Mouse (Mus musculus) ES-E14 (cell line): ENCODE measurements at regions not wholly inside any gene's neighbourhood (a gene's known extent, or its start where the extent isn't known, plus 50 kb on each side); places are given as distances from the start of the nearest gene placed in this dataset.

Experiments used
- DNase-seq: peaks from one replicate; pipeline ENCODE4 v3.0.0-alpha.2; 2013; ENCODE audit warnings: low read depth, low spot score
- H3K27ac ChIP-seq: 2 replicates; pipeline ENCODE4 v1.5.1; 2012; ENCODE audit warnings: low read depth, mild to moderate bottlenecking, low read length, moderate library complexity, mixed read lengths; ENCODE audit not compliant: poor library complexity, insufficient read depth, severe bottlenecking
- H3K36me3 ChIP-seq: 2 replicates; pipeline ENCODE4 v1.6.1; 2012; ENCODE audit warnings: mild to moderate bottlenecking, low read length, moderate library complexity, mixed read lengths; ENCODE audit not compliant: control insufficient read depth, poor library complexity, insufficient read depth, severe bottlenecking
- H3K4me1 ChIP-seq, 2 experiments: fragments of 150-350 bp in 1 of 2; sonication (generic) in 1 of 2; 2 replicates each; pipeline ENCODE4 v1.6.1; 2012; ENCODE audit warnings: low read length in 2 of 2, mild to moderate bottlenecking in 1 of 2, mixed read lengths in 1 of 2; ENCODE audit not compliant: control insufficient read depth in 2 of 2, insufficient read depth in 2 of 2, poor library complexity in 1 of 2
- H3K4me3 ChIP-seq, 2 experiments: fragments of 150-350 bp in 1 of 2; sonication (generic) in 1 of 2; 2 replicates each; pipeline ENCODE4 v1.5.1; 2012; ENCODE audit warnings: low read length in 2 of 2, low read depth in 1 of 2, mild to moderate bottlenecking in 1 of 2, mixed read lengths in 1 of 2; ENCODE audit not compliant: insufficient read depth in 1 of 2, poor library complexity in 1 of 2, severe bottlenecking in 1 of 2
- H3K9ac ChIP-seq: 2 replicates; pipeline ENCODE4 v1.6.1; 2012; ENCODE audit warnings: low read depth, mild to moderate bottlenecking, low read length, mixed read lengths; ENCODE audit not compliant: poor library complexity, insufficient read depth, severe bottlenecking
- H3K9me3 ChIP-seq: fragments of 150-350 bp; sonication (generic); 2 replicates; pipeline ENCODE4 v1.6.1; 2012; ENCODE audit warnings: low read depth, mild to moderate bottlenecking, low read length; ENCODE audit not compliant: control insufficient read depth, insufficient read depth
- CHD2 ChIP-seq: IDR thresholded peaks from 2 replicates; pipeline ENCODE4 v1.6.1; 2014; ENCODE audit warnings: mild to moderate bottlenecking, low read depth, low read length, inconsistent platforms
- HCFC1 ChIP-seq: IDR thresholded peaks from 2 replicates; pipeline ENCODE4 v1.6.1; 2012; ENCODE audit warnings: low read length, inconsistent platforms, borderline replicate concordance; ENCODE audit not compliant: insufficient read depth
- MAFK ChIP-seq: IDR thresholded peaks from 2 replicates; pipeline ENCODE4 v1.6.1; 2014; ENCODE audit warnings: mild to moderate bottlenecking, low read depth, low read length, inconsistent platforms; ENCODE audit not compliant: insufficient read depth
- ZC3H11A ChIP-seq: IDR thresholded peaks from 2 replicates; pipeline ENCODE4 v1.6.1; 2012; ENCODE audit warnings: low read depth, mild to moderate bottlenecking, inconsistent platforms, low read length, borderline replicate concordance
- ZNF384 ChIP-seq: IDR thresholded peaks from 2 replicates; pipeline ENCODE4 v1.6.1; 2012; ENCODE audit warnings: low read depth, low read length, inconsistent platforms
- in situ Hi-C, 2 experiments: fragments of 600-800 bp; cut with MboI; formaldehyde crosslinking; loops; one replicate each; pipeline ENCODE4 v1.15.1; 2025; ENCODE audit warnings: low sequenced_read_pairs in 2 of 2, inconsistent platforms in 1 of 2; ENCODE audit not compliant: unreplicated experiment in 2 of 2

GRCm38 (mm10) chr9:115614007-115614406, 295.2 kb upstream of the Gadl1 start:
- Histone ChIP-seq H3K4me1 (no peaks in the 10 kb centered on the region), H3K27ac (no peak overlapping the region), H3K4me3 (no peak overlapping the region), H3K9ac (no peak overlapping the region), H3K9me3 (no peaks in the 10 kb centered on the region), H3K36me3 (no peaks in the 10 kb centered on the region)
- in situ Hi-C loops: no loop called here
- no peak for TF ChIP-seq MAFK
- TF ChIP-seq ZNF384: no peak
- TF ChIP-seq CHD2: no peak
- no peak for TF ChIP-seq HCFC1
- no peak for TF ChIP-seq ZC3H11A
- DNase-seq: no peak

DNA sequence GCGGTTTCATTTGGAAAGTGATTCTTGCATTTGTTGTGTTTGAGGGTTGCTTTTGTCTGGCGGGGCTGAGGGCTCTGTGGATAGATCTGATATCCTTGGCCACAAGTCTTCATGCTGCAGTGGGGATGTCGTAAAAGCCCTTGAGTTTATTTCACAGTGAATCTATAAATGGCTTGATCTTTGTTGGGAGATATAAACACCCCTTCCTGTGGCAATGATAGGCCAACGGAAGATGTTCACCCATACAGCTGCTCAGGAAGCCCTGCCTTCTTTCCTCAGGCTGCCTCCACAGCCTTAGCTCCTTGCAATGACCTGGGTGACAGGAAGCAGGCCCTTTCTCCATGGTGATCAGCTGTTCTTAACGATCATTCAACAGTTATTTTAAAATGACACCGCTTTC, 291.3 kb upstream of the Gadl1 start:
- Histone ChIP-seq H3K9ac (no peak overlapping the region), H3K9me3 (no peaks in the 10 kb centered on the region), H3K27ac (no peak overlapping the region), H3K4me1 (no peaks in the 10 kb centered on the region), H3K36me3 (no peaks in the 10 kb centered on the region), H3K4me3 (no peak overlapping the region)
- in situ Hi-C loops: no loop called here
- TF ChIP-seq CHD2 (no peak), MAFK (no peak), HCFC1 (no peak), ZC3H11A (no peak), ZNF384 (no peak)
- no peak for DNase-seq

- in situ Hi-C loops: no loop called here
Measured at GRCm38 (mm10) chr9:115623948-115624347, 285.3 kb upstream of the Gadl1 start.

DNA sequence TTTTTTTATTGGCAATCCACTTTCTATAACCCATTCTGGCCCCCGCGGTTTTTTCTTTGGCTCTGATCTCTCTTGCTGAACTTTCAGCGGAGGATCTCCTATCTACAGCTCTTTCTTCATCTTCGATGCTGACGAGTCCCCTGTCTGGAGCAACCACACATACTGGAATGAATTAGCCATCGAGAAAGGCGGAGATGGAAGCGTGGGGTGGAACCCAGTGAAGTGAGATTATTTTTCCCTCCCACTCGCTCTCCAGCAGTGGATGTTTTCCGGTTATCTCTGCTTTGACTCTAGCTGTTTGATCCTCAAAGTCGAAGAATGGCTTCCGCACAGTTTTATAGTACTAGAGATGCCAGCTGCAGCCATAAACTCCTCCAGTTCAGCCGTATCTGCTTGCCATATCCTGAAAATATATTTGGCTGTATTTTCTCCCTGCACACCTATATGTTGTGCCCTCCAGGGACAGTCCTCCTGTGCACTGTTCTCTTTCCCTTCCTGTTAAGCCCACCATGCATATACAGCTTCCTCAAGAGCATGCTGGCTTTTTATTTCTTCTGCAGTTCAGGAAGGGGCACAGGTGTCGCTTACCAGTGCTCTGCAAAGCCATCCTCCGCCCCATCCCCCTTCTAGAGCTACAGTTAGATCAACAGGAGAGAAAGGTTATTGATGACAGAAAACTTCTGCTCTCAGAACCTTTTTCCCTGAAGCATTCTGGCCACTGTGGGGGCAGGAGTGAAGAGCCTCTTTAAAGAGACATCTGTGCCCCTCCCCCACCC, 284.3 kb upstream of the Gadl1 start:
- in situ Hi-C loops: no loop called here
- TF ChIP-seq ZNF384: no peak
- no peak for TF ChIP-seq CHD2
- no peak for TF ChIP-seq HCFC1
- no peak for TF ChIP-seq ZC3H11A
- TF ChIP-seq MAFK: no peak
- Histone ChIP-seq H3K9me3 (no peaks in the 10 kb centered on the region), H3K36me3 (no peaks in the 10 kb centered on the region), H3K4me1 (no peaks in the 10 kb centered on the region; a peak in 1 of 4 replicates), H3K4me3 (no peak overlapping the region), H3K27ac (no peak overlapping the region), H3K9ac (no peak overlapping the region)
- no peak for DNase-seq

More at GRCm38 (mm10) chr9:115623948-115624347, 285.3 kb upstream of the Gadl1 start:
- Histone ChIP-seq H3K4me3 (no peak overlapping the region), H3K9ac (no peak overlapping the region), H3K9me3 (no peaks in the 10 kb centered on the region), H3K4me1 (no peaks in the 10 kb centered on the region; a peak in 1 of 4 replicates), H3K36me3 (no peaks in the 10 kb centered on the region), H3K27ac (no peak overlapping the region)
- TF ChIP-seq CHD2 (no peak), ZC3H11A (no peak), MAFK (no peak), ZNF384 (no peak), HCFC1 (no peak)
- DNase-seq: no peak
